Mouse (Mus musculus) c-Kit-positive CD71-positive TER-119-negative erythroid progenitor cells, embryonic 14.5 days (primary cell): ENCODE results near the gene Vmn1r151.
"Not testable (repeated sequence)": the region's sequence is repeated elsewhere in the genome, so short reads cannot be mapped to it uniquely, and the experiment has no call there.

ENCODE experiments used
- DNase-seq: peaks from one replicate; pipeline ENCODE4 v3.0.0-alpha.2; 2013; ENCODE audit warnings: low read depth

The Vmn1r151 gene

GRCm38 (mm10) chr7:22499578-22499977, at the start of gene Vmn1r151:
Gene Vmn1r151, minus strand, starts transcription at chr7:22499678.
- not testable (repeated sequence) for DNase-seq

- DNase-seq: not testable (repeated sequence)
These were observed 35.3 kb upstream of the Vmn1r151 start, which contains the start of gene Gm8677 for GRCm38 (mm10) chr7:22534787-22535186. Gene Gm8677, minus strand, starts transcription at chr7:22534887.

- DNase-seq: not testable (repeated sequence)
These were observed 23.2 kb upstream of the Vmn1r151 start, which contains the start of gene Vmn1r152 for GRCm38 (mm10) chr7:22522667-22523066. Gene Vmn1r152, plus strand, starts transcription at chr7:22522967.

- DNase-seq: not testable (repeated sequence)
These were observed 35.5 kb downstream of the Vmn1r151 start, which contains the start of gene Gm10665 for GRCm38 (mm10) chr7:22463975-22464374. Gene Gm10665, minus strand, starts transcription at chr7:22464075.
